Mouse (Mus musculus) liver, embryonic 11.5 days (tissue): Measurements from ENCODE around the gene 4921504E06Rik. TPM values are rescaled to one million over a fixed set of nuclear protein-coding genes. Genes with fewer than 3 reads are reported as not detected.

ENCODE experiments used
- ATAC-seq: fragments of 200-750 bp; cut with Nextera tagmentation; replicated peaks from 2 replicates; pipeline ENCODE4 v1.8.0; 2017; ENCODE audit warnings: moderate number of reproducible peaks, mild to moderate bottlenecking, moderate TSS enrichment, moderate library complexity; ENCODE audit not compliant: low FRiP score
- DNase-seq: peaks from one replicate; pipeline ENCODE4 v3.0.0-alpha.2; 2017; ENCODE audit warnings: low spot score
- H3K27ac ChIP-seq: fragments of 300-500 bp; sonication (generic); 2 replicates; pipeline ENCODE4 v1.5.1; 2014; ENCODE audit warnings: mild to moderate bottlenecking, low read depth, low read length, control low read depth
- H3K27me3 ChIP-seq: fragments of 300-500 bp; sonication (generic); replicated peaks from 2 replicates; pipeline ENCODE4 v1.6.1; 2014; ENCODE audit warnings: low read length, mixed read lengths; ENCODE audit not compliant: control insufficient read depth, insufficient read depth
- H3K36me3 ChIP-seq: fragments of 300-500 bp; sonication (generic); 2 replicates; pipeline ENCODE4 v1.6.1; 2014; ENCODE audit warnings: mild to moderate bottlenecking, low read length, moderate library complexity, mixed read lengths; ENCODE audit not compliant: control insufficient read depth, insufficient read depth
- H3K4me1 ChIP-seq: fragments of 300-500 bp; sonication (generic); replicated peaks from 2 replicates; pipeline ENCODE4 v1.6.1; 2014; ENCODE audit warnings: low read length, mixed read lengths; ENCODE audit not compliant: control insufficient read depth, insufficient read depth
- H3K4me2 ChIP-seq: fragments of 300-500 bp; sonication (generic); 2 replicates; pipeline ENCODE4 v1.6.1; 2014; ENCODE audit warnings: mild to moderate bottlenecking, control low read depth, moderate library complexity
- H3K4me3 ChIP-seq: fragments of 300-500 bp; sonication (generic); 2 replicates; pipeline ENCODE4 v1.5.1; 2014; ENCODE audit warnings: low read depth, low read length, control low read depth
- H3K9ac ChIP-seq: fragments of 300-500 bp; sonication (generic); 2 replicates; pipeline ENCODE4 v1.6.1; 2014; ENCODE audit warnings: low read depth, low read length, control low read depth
- H3K9me3 ChIP-seq: fragments of 300-500 bp; sonication (generic); 2 replicates; pipeline ENCODE4 v1.6.1; 2016; ENCODE audit warnings: low read length, inconsistent platforms, mixed read lengths; ENCODE audit not compliant: control insufficient read depth
- WGBS: fragments of 180-500 bp; shearing (Covaris S2); extraction: QIAGEN DNeasy Blood & Tissue Kit; methylation state at CpG from one replicate; pipeline ENCODE4 v1.1.7; 2014; 5-methylcytosine and 5-hydroxymethylcytosine counted together
- polyA plus RNA-seq: library from polyadenylated mRNA; unstranded; fragments of >200 nt; fragmentation: Nextera tagmentation; extraction: Ambion mirVana; gene quantifications from 2 replicates; pipeline ENCODE4 v1.2.1, GENCODE M21; 2014

4921504E06Rik gene
- polyA plus RNA-seq = not detected in 2 replicates

GRCm38 (mm10) chr2:19553821-19554592 lies at the start of gene 4921504E06Rik:
TSS of gene 4921504E06Rik (minus strand) at chr2:19553914.
- no peaks in the 10 kb centered on the region for H3K9me3 ChIP-seq
- H3K4me2 ChIP-seq = peak within 1 kb of the TSS; percentile 67
- 1% methylated on average over 27 of the region's 27 CpGs for WGBS
- 0 out of 2 replicates have a peak, but pooled peaks cover 2% of the 10 kb centered on the region for H3K4me1 ChIP-seq
- DNase-seq (peak; percentile 66), ATAC-seq (peak; percentile 75)
- H3K4me3 ChIP-seq = peak within 1 kb of the TSS; percentile 37
- peak within 1 kb of the TSS; percentile 34; the same call in 1 of the 2 replicates for H3K9ac ChIP-seq
- H3K27me3 ChIP-seq = no peaks in the 10 kb centered on the region
- no peak within 1 kb of the TSS for H3K27ac ChIP-seq
- H3K36me3 ChIP-seq = no peaks in the 10 kb centered on the region

DNA sequence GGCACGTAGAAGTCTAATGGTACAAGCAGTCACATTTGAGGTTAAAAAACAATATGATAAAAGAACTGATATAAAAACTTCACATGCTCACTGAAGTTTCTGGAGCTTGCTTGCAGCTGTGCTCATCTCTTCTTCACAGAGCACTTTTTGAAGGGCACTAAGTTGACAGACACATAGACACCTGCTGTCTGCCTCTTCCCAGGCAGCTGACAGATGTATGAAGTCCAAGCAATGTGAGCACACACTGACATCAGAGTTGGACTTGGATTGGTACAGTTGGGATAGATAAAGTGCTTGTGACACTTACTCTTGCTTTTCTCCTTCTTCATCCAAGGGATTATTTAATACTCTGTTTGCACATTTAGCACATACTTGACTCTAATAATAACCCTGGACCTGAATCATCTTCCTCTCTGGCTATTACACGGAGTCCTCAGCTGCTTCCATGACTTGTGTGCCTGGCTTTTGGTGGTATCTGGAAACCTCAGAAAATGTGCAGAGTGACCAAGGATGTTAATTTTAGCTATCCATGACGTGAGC lies 47.7 kb upstream of the 4921504E06Rik start:
- no peaks in the 10 kb centered on the region for H3K9me3 ChIP-seq
- ATAC-seq = no peak
- no peaks in the 10 kb centered on the region for H3K4me1 ChIP-seq
- H3K4me2 ChIP-seq = no peak overlapping the region
- H3K27me3 ChIP-seq = no peaks in the 10 kb centered on the region
- WGBS = 72% methylated on average over 3 of the region's 3 CpGs
- H3K9ac ChIP-seq = no peak overlapping the region
- no peak overlapping the region for H3K4me3 ChIP-seq
- no peak overlapping the region for H3K27ac ChIP-seq
- H3K36me3 ChIP-seq = no peaks in the 10 kb centered on the region
- DNase-seq = no peak

GRCm38 (mm10) chr2:19600860-19601259 lies 47.1 kb upstream of the 4921504E06Rik start:
- H3K36me3 ChIP-seq = no peaks in the 10 kb centered on the region
- no peaks in the 10 kb centered on the region for H3K27me3 ChIP-seq
- H3K9ac ChIP-seq = no peak overlapping the region
- ATAC-seq (no peak), DNase-seq (no peak)
- no peaks in the 10 kb centered on the region for H3K9me3 ChIP-seq
- H3K27ac ChIP-seq = no peak overlapping the region
- no peaks in the 10 kb centered on the region for H3K4me1 ChIP-seq
- no peak overlapping the region for H3K4me2 ChIP-seq
- no peak overlapping the region for H3K4me3 ChIP-seq
- 80% methylated on average over 5 of the region's 5 CpGs for WGBS

DNA sequence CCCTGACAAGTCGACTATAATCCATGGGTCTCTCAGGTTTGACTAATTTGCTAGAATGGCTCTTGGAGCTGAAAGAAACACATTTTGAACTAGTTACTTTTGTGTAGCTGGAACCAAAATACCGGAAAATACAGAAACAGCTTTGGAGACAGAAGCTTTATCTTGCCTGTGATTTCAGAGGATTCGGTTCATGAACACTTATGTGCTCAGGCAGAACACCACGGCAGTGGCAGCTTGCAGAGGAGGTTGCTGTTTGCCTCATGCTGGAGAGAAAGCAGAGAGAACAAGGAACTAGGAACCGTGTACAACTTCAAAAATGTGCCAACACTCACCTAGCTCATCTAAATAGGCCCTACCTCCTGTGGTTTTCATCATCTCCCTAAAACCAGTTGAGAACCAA lies 46.1 kb upstream of the 4921504E06Rik start:
- 71% methylated on average over 5 of the region's 5 CpGs for WGBS
- Histone ChIP-seq H3K27ac (no peak overlapping the region), H3K27me3 (no peaks in the 10 kb centered on the region), H3K9ac (no peak overlapping the region), H3K4me3 (no peak overlapping the region), H3K4me2 (no peak overlapping the region), H3K4me1 (no peaks in the 10 kb centered on the region), H3K36me3 (no peaks in the 10 kb centered on the region), H3K9me3 (no peaks in the 10 kb centered on the region)
- DNase-seq (no peak), ATAC-seq (no peak)

DNA sequence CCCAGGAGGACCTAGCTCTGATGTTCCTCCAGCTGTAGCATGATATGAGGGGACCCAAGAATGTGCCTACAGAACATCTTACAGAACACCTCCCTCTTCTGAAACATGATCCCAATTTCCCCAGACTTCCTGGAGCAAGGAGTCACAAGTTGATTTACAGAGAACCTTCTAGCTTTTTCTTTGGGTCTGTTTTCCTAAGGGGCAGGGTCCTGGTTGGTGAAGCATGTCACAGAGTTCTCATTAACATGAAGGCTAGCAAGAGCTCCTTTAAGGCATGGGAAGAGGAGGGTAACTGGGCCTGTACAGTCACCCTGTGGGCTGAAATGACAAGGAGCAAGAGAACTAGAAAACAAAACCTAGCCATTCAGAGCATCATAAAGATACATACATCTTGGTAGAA lies 43.3 kb upstream of the 4921504E06Rik start:
- Histone ChIP-seq H3K36me3 (no peaks in the 10 kb centered on the region), H3K27me3 (no peaks in the 10 kb centered on the region), H3K4me1 (no peaks in the 10 kb centered on the region), H3K4me2 (no peak overlapping the region), H3K9ac (no peak overlapping the region), H3K27ac (no peak overlapping the region), H3K9me3 (no peaks in the 10 kb centered on the region), H3K4me3 (no peak overlapping the region)
- DNase-seq (no peak), ATAC-seq (no peak)

- Histone ChIP-seq H3K27ac (no peak overlapping the region), H3K4me2 (no peak overlapping the region), H3K9ac (no peak overlapping the region), H3K4me3 (no peak overlapping the region), H3K9me3 (no peaks in the 10 kb centered on the region), H3K27me3 (no peaks in the 10 kb centered on the region), H3K36me3 (no peaks in the 10 kb centered on the region), H3K4me1 (no peaks in the 10 kb centered on the region)
- 62% methylated on average over 2 of the region's 2 CpGs for WGBS
- DNase-seq = no peak
- no peak for ATAC-seq
Measured at GRCm38 (mm10) chr2:19596426-19596825, 42.7 kb upstream of the 4921504E06Rik start.

DNA sequence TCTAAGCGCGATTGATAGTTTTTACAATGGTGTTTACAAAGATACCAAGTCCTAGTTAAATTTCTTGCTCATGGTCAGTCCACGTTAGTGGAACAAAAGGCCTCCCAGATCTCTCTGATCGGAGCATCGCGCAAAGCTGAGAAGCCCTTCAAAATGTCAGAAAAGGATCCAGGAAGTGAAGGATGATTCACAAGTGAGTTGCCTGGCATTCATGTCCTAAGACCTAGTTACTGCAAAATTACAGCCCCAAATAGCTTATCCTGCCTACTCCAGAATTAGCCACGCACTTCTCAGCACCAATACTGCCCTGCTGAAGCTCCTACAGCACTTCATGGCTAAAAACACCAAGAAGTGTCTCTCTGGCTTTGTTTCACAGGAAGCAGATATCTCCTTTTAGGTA lies 41.1 kb upstream of the 4921504E06Rik start:
- Histone ChIP-seq H3K27ac (no peak overlapping the region), H3K9ac (no peak overlapping the region), H3K4me2 (no peak overlapping the region), H3K27me3 (no peaks in the 10 kb centered on the region), H3K4me3 (no peak overlapping the region), H3K36me3 (no peaks in the 10 kb centered on the region), H3K4me1 (no peaks in the 10 kb centered on the region), H3K9me3 (no peaks in the 10 kb centered on the region)
- ATAC-seq (no peak), DNase-seq (no peak)
- WGBS = 80% methylated on average over 7 of the region's 7 CpGs

DNA sequence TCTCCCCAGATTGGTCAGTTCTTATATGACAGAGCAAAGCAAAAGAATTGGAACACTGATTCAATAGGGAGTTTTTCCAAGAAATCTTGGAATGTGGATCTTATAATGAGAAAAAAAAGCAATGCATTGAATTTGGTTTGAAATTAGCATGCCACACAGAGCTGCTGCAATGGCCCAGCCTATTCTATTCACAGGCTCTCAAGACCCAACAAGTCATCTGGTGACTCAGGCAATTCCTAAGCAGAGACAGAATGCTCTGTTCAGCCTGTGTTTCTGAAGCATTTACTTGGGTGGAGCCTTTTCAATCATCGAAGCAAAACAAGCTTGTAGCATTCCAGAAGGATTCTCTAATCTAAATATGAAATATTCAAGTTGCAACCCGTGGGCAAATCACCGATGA lies 26.1 kb upstream of the 4921504E06Rik start:
- Histone ChIP-seq H3K36me3 (no peaks in the 10 kb centered on the region), H3K4me1 (no peaks in the 10 kb centered on the region), H3K27ac (no peak overlapping the region), H3K4me2 (no peak overlapping the region), H3K4me3 (no peak overlapping the region), H3K27me3 (no peaks in the 10 kb centered on the region), H3K9me3 (no peaks in the 10 kb centered on the region), H3K9ac (no peak overlapping the region)
- DNase-seq = no peak
- ATAC-seq = no peak
- WGBS = 80% methylated on average over 3 of the region's 3 CpGs

DNA sequence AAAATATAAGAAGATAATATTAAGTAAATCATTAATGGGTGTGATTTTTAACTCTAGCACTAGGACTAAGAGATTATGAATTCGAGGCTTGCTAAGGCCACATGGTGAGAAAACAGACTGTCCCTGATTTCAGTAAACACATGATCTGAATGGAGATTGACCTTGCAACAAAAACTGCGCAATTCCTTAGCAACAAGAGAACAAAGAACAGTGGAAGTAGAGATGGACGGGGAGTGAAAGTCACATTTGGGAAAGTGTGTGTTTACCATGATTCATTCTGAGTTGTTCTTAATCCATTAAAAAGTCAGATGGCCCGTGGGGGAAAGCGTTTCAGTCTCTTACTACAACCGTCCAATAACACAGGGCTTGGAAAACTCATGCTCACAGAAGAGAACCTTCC lies 25.5 kb upstream of the 4921504E06Rik start:
- Histone ChIP-seq H3K27ac (no peak overlapping the region), H3K9ac (no peak overlapping the region), H3K27me3 (no peaks in the 10 kb centered on the region), H3K36me3 (no peaks in the 10 kb centered on the region), H3K4me3 (no peak overlapping the region), H3K4me2 (no peak overlapping the region), H3K9me3 (no peaks in the 10 kb centered on the region), H3K4me1 (no peaks in the 10 kb centered on the region)
- ATAC-seq = no peak
- 70% methylated on average over 6 of the region's 6 CpGs for WGBS
- no peak for DNase-seq
